Mouse (Mus musculus) bone marrow, adult 2 months (tissue): ENCODE measurements at regions not wholly inside any gene's neighbourhood (a gene's known extent, or its start where the extent isn't known, plus 50 kb on each side); places are given as distances from the start of the nearest gene placed in this dataset.

ENCODE experiments used
- H3K27ac ChIP-seq: fragments of 200-500 bp; 2 replicates; pipeline ENCODE4 v1.5.1; 2012; ENCODE audit warnings: low read depth, mild to moderate bottlenecking, control low read depth, inconsistent platforms, low read length; ENCODE audit not compliant: control insufficient read depth, poor library complexity, insufficient read depth
- H3K4me1 ChIP-seq: fragments of 200-500 bp; 2 replicates; pipeline ENCODE4 v1.6.1; 2011; ENCODE audit warnings: low read length; ENCODE audit not compliant: control insufficient read depth, insufficient read depth
- H3K4me3 ChIP-seq: fragments of 200-500 bp; replicated peaks from 2 replicates; pipeline ENCODE3; 2011; ENCODE audit warnings: mild to moderate bottlenecking, low read depth, low read length, control low read depth; ENCODE audit not compliant: control insufficient read depth
- CTCF ChIP-seq: fragments of 200-500 bp; IDR thresholded peaks from 2 replicates; pipeline ENCODE4 v1.5.1; 2011; ENCODE audit warnings: low read length, control low read depth; ENCODE audit not compliant: control insufficient read depth, insufficient read depth
- POLR2A ChIP-seq: fragments of 200-500 bp; IDR thresholded peaks from 2 replicates; pipeline ENCODE4 v1.6.1; 2011; ENCODE audit warnings: low read depth, mild to moderate bottlenecking, control low read depth, low read length, borderline replicate concordance; ENCODE audit not compliant: control insufficient read depth
- WGBS: fragments of 180-500 bp; shearing (Covaris S2); methylation state at CpG from one replicate; pipeline ENCODE4 v1.1.7; 2018; 5-methylcytosine and 5-hydroxymethylcytosine counted together

- no peak overlapping the region for H3K4me3 ChIP-seq
- no peak overlapping the region for H3K27ac ChIP-seq
- WGBS: 86% methylated on average over 7 of the region's 7 CpGs
- H3K4me1 ChIP-seq: peaks cover 1% of the 10 kb centered on the region; the same call in 1 of the 2 replicates
- TF ChIP-seq CTCF (no peak), POLR2A (no peak)
These were observed 206.8 kb upstream of the Serp2 start for GRCm38 (mm10) chr14:76763539-76763938.

GRCm38 (mm10) chr14:76762777-76763176 lies 206.1 kb upstream of the Serp2 start:
- WGBS: 43% methylated on average over 10 of the region's 10 CpGs
- TF ChIP-seq POLR2A (no peak), CTCF (no peak)
- Histone ChIP-seq H3K27ac (no peak overlapping the region), H3K4me1 (peaks cover 1% of the 10 kb centered on the region; the same call in 1 of the 2 replicates), H3K4me3 (no peak overlapping the region)

GRCm38 (mm10) chr14:76761691-76762090 lies 205.0 kb upstream of the Serp2 start:
- no peak for TF ChIP-seq CTCF
- 85% methylated on average over 11 of the region's 11 CpGs for WGBS
- H3K4me3 ChIP-seq: no peak overlapping the region

GRCm38 (mm10) chr14:76761274-76761673 lies 204.6 kb upstream of the Serp2 start:
- Histone ChIP-seq H3K4me3 (no peak overlapping the region), H3K4me1 (peaks cover 1% of the 10 kb centered on the region; the same call in 1 of the 2 replicates), H3K27ac (no peak overlapping the region)
- 62% methylated on average over 4 of the region's 4 CpGs for WGBS
- TF ChIP-seq POLR2A: no peak
- no peak for TF ChIP-seq CTCF

More at GRCm38 (mm10) chr14:76761691-76762090, 205.0 kb upstream of the Serp2 start:
- Histone ChIP-seq H3K4me1 (peaks cover 1% of the 10 kb centered on the region; the same call in 1 of the 2 replicates), H3K27ac (no peak overlapping the region)

- 40% methylated on average over 13 of the region's 13 CpGs for WGBS
- TF ChIP-seq POLR2A (0 out of 2 replicates have a peak, but pooled peaks have one; percentile 15), CTCF (no peak)
- H3K27ac ChIP-seq: no peak overlapping the region
- no peak overlapping the region for H3K4me3 ChIP-seq
- peaks cover 1% of the 10 kb centered on the region; the same call in 1 of the 2 replicates for H3K4me1 ChIP-seq
These were observed 203.9 kb upstream of the Serp2 start for GRCm38 (mm10) chr14:76760509-76761023.

- 40% methylated on average over 4 of the region's 4 CpGs for WGBS
- H3K27ac ChIP-seq: no peak overlapping the region
- H3K4me1 ChIP-seq: peaks cover 1% of the 10 kb centered on the region; the same call in 1 of the 2 replicates
- TF ChIP-seq CTCF (no peak), POLR2A (no peak)
- no peak overlapping the region for H3K4me3 ChIP-seq
These were observed 202.7 kb upstream of the Serp2 start for GRCm38 (mm10) chr14:76759377-76759776.

GRCm38 (mm10) chr14:76758589-76758988 lies 201.9 kb upstream of the Serp2 start:
- Histone ChIP-seq H3K27ac (no peak overlapping the region), H3K4me1 (peaks cover 1% of the 10 kb centered on the region; the same call in 1 of the 2 replicates), H3K4me3 (no peak overlapping the region)
- no peak for TF ChIP-seq POLR2A
- no peak for TF ChIP-seq CTCF
- 78% methylated on average over 1 of the region's 1 CpGs for WGBS

GRCm38 (mm10) chr14:76755591-76756376 lies 199.1 kb upstream of the Serp2 start:
- WGBS: 52% methylated on average over 9 of the region's 9 CpGs
- H3K4me3 ChIP-seq: no peak overlapping the region
- TF ChIP-seq POLR2A (no peak), CTCF (no peak)

More at GRCm38 (mm10) chr14:76755591-76756376, 199.1 kb upstream of the Serp2 start:
- H3K27ac ChIP-seq: no peak overlapping the region
- H3K4me1 ChIP-seq: peaks cover under 1% of the 10 kb centered on the region; the same call in 1 of the 2 replicates
